Mouse (Mus musculus): ENCODE measurements at regions not wholly inside any gene's neighbourhood (a gene's known extent, or its start where the extent isn't known, plus 50 kb on each side); places are given as distances from the start of the nearest gene placed in this dataset.

- ATAC-seq, result peak; percentile 85
These were observed 318.4 kb upstream of the Myo3a start for GRCm38 (mm10) chr2:21908813-21909480.

GRCm38 (mm10) chr2:21909481-21909966 is 317.8 kb upstream of the Myo3a start:
- ATAC-seq, result peak; percentile 52

GRCm38 (mm10) chr2:21917804-21918690 is 309.3 kb upstream of the Myo3a start:
- no peak for ATAC-seq

DNA sequence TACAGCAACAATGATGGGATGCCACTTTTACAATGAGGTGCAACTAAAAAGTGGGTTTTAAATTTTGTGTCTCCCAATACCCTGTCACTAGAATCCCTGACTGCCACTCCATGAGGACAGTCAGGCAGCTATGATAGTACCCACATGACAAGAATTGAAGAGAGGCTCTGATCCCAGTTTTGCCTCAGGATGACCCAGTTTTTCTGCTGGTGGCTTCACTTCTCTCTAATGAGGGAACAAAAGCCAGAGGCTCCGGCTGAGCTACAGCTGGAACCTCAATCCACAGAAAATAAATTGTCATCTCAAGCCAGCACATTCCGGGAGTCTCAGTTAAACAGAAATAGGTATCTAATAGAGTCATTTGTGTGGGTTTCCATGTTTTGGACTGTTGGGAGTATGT is 308.2 kb upstream of the Myo3a start:
- no peak for ATAC-seq

DNA sequence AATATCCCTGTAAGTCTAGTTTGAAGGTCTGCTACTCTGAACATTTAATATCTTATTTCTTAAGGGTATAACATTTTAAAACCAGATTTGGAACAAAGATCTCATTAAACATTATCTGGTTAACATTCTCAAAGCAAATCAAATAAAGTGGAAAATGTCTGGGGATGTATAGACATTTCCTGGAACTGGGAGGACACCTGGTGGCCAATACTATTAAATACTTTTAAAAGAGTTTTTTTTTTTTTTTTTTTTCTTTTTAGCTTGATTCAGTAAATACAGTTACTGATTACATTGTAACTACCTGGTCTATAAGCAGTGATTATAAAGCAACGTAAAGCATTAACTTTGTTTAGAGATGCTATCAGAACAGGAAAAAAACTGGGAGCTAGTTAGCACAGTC is 299.6 kb upstream of the Myo3a start:
- ATAC-seq, result no peak

GRCm38 (mm10) chr2:21939993-21940392 is 287.3 kb upstream of the Myo3a start:
- no peak for ATAC-seq

DNA sequence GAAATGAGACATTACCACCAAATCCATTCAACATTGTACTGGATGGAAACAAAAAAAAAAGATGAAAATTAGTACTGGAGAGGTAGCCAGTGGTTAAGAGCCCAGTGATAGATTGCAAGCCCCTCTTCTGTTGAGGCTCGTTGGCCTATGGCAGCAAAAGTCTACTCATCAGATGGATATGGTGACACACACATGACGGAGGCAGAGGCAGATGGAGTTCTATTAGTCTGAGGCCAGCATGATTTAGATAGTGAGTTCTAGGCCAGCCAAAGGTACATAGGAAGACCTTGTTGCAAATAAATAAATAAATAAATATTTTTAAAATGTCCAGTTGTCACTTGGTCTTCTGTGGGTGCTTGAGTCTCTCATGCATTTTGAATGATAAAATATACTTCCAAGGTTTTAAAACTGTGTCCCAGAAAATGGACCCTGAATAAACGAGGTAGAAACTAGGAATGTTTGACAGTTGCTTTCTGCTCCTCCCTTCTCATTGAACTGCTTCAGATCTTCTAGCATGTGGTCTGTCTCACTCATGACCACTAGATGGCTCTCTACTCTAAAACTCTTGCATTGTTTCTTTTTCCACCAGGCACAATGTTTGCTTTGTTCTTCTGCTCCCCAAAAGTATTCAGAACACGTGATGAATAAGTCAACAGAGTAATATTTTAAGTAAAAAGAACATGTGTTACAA is 286.4 kb upstream of the Myo3a start:
- peak; percentile 74 for ATAC-seq

GRCm38 (mm10) chr2:21941488-21942000 is 285.8 kb upstream of the Myo3a start:
- no peak for ATAC-seq

- ATAC-seq, result no peak
These were observed 283.6 kb upstream of the Myo3a start for GRCm38 (mm10) chr2:21943676-21944075.

DNA sequence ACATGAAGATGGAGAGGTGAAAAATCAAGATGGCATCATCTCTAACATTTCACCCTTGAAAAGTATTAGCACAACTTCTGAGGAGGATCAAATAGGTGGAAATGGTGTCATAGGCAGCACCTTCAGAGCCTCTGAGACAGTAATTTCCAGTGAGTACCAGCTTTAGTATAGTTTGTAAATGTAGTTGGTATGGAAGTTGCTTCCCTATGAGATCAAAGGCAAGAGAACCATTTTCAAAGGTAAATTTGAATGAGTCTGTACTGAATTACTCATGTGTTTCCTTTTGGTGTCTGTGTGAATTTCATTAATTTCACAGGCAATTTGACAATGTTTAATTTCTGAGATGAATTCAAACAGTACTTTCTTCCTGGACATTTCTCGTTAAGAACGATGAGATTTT is 280.8 kb upstream of the Myo3a start:
- ATAC-seq, result no peak

- no peak for ATAC-seq
These were observed 276.0 kb upstream of the Myo3a start for GRCm38 (mm10) chr2:21951279-21951678.

GRCm38 (mm10) chr2:21956112-21956963 is 271.0 kb upstream of the Myo3a start:
- no peak for ATAC-seq

- peak; percentile 97 for ATAC-seq
These were observed 268.9 kb upstream of the Myo3a start for GRCm38 (mm10) chr2:21958365-21958764.

GRCm38 (mm10) chr2:21958802-21959201 is 268.5 kb upstream of the Myo3a start:
- no peak for ATAC-seq

DNA sequence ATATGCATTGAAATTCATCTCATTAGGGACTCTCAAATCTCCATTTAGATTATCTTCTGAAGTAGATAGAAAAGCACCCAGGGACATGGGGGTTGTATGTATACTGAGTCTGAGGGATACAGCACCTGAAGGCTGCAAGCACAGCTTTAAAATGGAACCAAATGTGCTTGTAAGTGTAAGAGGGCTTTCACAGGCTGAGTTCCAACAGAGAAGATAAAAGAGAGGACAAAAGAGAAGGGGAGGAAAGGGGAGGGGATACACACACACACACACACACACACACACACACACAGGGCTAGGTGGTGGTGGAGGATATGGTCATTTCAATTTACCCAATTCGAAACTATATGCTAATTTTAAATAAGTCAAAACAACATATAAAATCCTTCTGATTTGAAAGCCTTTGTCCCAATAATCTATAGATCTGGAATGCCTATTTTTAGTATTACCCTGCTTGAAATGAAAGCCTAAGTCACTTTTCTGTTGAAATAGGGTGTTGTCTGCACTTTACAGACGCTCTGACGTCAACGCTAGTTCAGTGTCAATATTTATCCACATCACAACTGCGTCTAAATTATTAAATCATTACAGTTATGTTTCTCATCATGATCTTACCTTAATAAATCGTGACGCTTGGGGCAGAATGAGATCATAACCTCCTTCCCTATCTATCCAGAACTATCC is 263.8 kb upstream of the Myo3a start:
- no peak for ATAC-seq

DNA sequence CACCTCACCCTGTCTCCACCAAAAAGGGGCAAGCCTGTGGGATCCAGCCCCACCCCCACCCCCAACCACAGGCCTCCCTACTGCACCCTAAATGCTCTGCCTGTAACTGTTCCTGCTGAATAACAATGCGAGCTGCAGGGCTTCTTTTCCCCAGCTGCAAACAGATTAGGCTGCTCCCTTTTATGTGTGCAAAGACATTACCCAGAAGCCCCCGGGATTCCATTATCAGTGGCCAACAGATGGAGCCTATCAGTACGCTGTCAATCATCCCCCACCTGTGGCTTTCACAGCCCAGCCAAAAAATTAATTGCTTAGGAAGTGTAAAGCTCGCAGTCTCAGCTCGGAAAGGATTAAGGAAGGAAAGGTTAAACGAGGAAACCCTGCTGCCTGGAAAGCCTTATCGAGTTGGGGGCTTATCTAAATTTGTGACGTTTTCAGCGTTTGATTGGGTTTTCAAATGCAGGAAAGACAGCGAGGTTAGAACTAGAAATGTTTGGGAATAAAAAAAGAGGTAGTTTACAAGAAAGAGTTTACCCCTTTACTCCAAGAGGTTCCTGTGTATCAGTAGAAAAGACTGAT is 263.2 kb upstream of the Myo3a start:
- no peak for ATAC-seq

- ATAC-seq, result no peak
These were observed 256.4 kb upstream of the Myo3a start for GRCm38 (mm10) chr2:21970774-21971406.

GRCm38 (mm10) chr2:21974599-21974998 is 252.7 kb upstream of the Myo3a start:
- no peak for ATAC-seq

DNA sequence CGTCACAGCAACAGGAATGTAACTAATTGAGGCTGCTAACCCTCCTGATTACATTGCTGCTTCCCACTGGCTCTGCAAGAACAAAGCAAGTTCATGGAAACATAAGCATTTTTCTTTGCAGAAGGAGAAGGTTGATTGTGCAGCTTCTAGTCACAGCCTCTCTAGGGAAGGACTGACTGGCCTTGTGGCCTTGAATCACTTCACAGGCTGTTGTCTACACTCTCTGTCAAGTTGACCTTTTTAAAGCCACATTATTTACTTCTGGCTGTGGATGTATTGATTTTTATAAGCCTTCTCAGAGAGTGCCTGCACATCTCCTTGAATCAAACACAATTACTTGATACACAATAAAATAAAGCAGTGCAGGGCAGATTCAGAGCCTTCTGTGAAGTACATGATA is 251.8 kb upstream of the Myo3a start:
- no peak for ATAC-seq

DNA sequence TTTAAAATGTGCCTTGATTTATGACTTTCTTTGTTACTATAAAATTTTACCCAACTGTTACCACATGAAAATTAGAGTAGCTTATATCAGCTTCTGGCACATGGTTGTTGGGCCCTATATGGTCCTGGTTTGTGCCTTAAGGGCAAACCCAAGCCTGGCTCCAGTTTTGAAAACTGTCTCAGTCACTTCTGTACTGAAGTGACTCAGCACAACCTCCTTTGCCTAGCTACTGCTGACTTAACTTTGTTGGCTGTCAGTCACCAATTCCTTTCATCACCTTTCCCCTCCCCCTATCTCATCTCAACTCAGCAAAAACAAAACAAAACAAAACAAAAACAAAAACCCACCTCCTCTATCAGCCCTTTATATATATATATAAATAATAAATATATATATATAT is 251.0 kb upstream of the Myo3a start:
- ATAC-seq, result no peak

DNA sequence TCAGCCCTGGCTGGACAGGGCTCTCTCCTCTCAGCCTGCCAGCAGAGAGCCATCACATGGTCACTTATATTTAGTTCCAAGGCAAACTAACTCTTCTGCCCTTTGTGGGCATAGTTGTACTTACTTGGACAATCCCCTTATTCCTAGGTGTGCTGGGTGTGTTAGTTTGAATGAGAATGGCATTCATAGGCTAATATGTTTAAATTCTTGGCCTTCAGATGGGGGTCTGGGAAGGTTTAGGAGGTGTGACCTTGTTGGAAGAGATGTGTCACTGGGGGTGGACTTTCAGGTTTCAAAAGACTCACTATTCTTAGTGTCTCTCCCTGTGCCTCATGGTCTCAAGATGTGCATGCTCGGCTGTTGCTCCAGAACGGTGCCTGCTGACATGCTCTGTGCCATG is 250.5 kb upstream of the Myo3a start:
- ATAC-seq, result no peak
